Mouse (Mus musculus) MEL (cell line): ENCODE results near the gene Clrn1. TPM values are rescaled to one million over a fixed set of nuclear protein-coding genes. Genes with fewer than 3 reads are reported as not detected.

Source experiments
- DNase-seq: peaks from one replicate; pipeline ENCODE4 v3.0.0; 2011; ENCODE audit warnings: low read depth, low spot score
- H3K27ac ChIP-seq: 2 replicates; pipeline ENCODE4 v1.5.1; 2012; ENCODE audit warnings: low read depth, mild to moderate bottlenecking, control low read depth, low read length, moderate library complexity; ENCODE audit not compliant: control insufficient read depth
- H3K27me3 ChIP-seq, 2 experiments: fragments of 150-350 bp in 1 of 2; sonication (generic) in 1 of 2; 2 replicates each; pipeline ENCODE4 v1.6.1; 2012; ENCODE audit warnings: low read length in 2 of 2, mild to moderate bottlenecking in 2 of 2, improper control_type of control experiment in 1 of 2, moderate library complexity in 1 of 2; ENCODE audit not compliant: insufficient read depth in 2 of 2, control insufficient read depth in 1 of 2
- H3K36me3 ChIP-seq, 2 experiments: 2 replicates each; pipeline ENCODE4 v1.6.1; 2012 to 2014; ENCODE audit warnings: low read length in 2 of 2, improper control_type of control experiment in 1 of 2, inconsistent platforms in 1 of 2, mild to moderate bottlenecking in 1 of 2; ENCODE audit not compliant: insufficient read depth in 2 of 2, control insufficient read depth in 1 of 2
- H3K4me1 ChIP-seq, 2 experiments: fragments of 150-350 bp in 1 of 2; sonication (generic) in 1 of 2; 2 replicates each; pipeline ENCODE4 v1.6.1; 2012; ENCODE audit warnings: low read length in 2 of 2, improper control_type of control experiment in 1 of 2, mild to moderate bottlenecking in 1 of 2; ENCODE audit not compliant: insufficient read depth in 2 of 2, control insufficient read depth in 1 of 2
- H3K4me3 ChIP-seq, 2 experiments: fragments of 150-350 bp in 1 of 2; sonication (generic) in 1 of 2; 2 replicates each; pipeline ENCODE4 v1.5.1; 2012; ENCODE audit warnings: low read depth in 2 of 2, low read length in 2 of 2, mild to moderate bottlenecking in 2 of 2, moderate library complexity in 2 of 2, control low read depth in 1 of 2, improper control_type of control experiment in 1 of 2; ENCODE audit not compliant: control insufficient read depth in 1 of 2, insufficient read depth in 1 of 2
- H3K79me2 ChIP-seq: 2 replicates; pipeline ENCODE4 v1.6.1; 2012; ENCODE audit warnings: mild to moderate bottlenecking, low read length, moderate library complexity; ENCODE audit not compliant: control insufficient read depth, poor library complexity, insufficient read depth
- H3K9ac ChIP-seq: 2 replicates; pipeline ENCODE4 v1.6.1; 2012; ENCODE audit warnings: low read depth, mild to moderate bottlenecking, control low read depth, low read length, moderate library complexity; ENCODE audit not compliant: control insufficient read depth, poor library complexity, severe bottlenecking
- H3K9me3 ChIP-seq: fragments of 150-350 bp; sonication (generic); replicated peaks from 2 replicates; pipeline ENCODE4 v1.6.1; 2012; ENCODE audit warnings: mild to moderate bottlenecking, low read length, improper control_type of control experiment, moderate library complexity; ENCODE audit not compliant: insufficient read depth
- BHLHE40 ChIP-seq: IDR thresholded peaks from 2 replicates; pipeline ENCODE4 v1.6.1; 2012; ENCODE audit warnings: low read depth, mild to moderate bottlenecking, inconsistent platforms, low read length, improper control_type of control experiment, borderline replicate concordance
- CHD2 ChIP-seq: IDR thresholded peaks from 2 replicates; pipeline ENCODE4 v1.6.1; 2011; ENCODE audit warnings: low read length, improper control_type of control experiment
- ELF1 ChIP-seq: IDR thresholded peaks from 2 replicates; pipeline ENCODE4 v1.6.1; 2014; ENCODE audit warnings: low read depth, mild to moderate bottlenecking, inconsistent platforms, low read length, improper control_type of control experiment, moderate library complexity
- JUND ChIP-seq: IDR thresholded peaks from 2 replicates; pipeline ENCODE4 v1.6.1; 2011; ENCODE audit warnings: low read depth, mild to moderate bottlenecking, improper control_type of control experiment, low read length
- MAX ChIP-seq: IDR thresholded peaks from 2 replicates; pipeline ENCODE4 v1.6.1; 2011; ENCODE audit warnings: low read length, improper control_type of control experiment
- MXI1 ChIP-seq: IDR thresholded peaks from 2 replicates; pipeline ENCODE4 v1.6.1; 2011; ENCODE audit warnings: mild to moderate bottlenecking, low read depth, low read length, improper control_type of control experiment
- POLR2AphosphoS5 ChIP-seq: IDR thresholded peaks from 2 replicates; pipeline ENCODE4 v1.6.1; 2012; ENCODE audit warnings: low read depth, borderline replicate concordance, mild to moderate bottlenecking, inconsistent platforms, low read length, moderate library complexity, mixed read lengths
- TAL1 ChIP-seq: IDR thresholded peaks from 2 replicates; pipeline ENCODE4 v1.6.1; 2012; ENCODE audit warnings: mild to moderate bottlenecking, inconsistent platforms, low read length, moderate library complexity, mixed read lengths
- USF2 ChIP-seq, 2 experiments: IDR thresholded peaks; 2 replicates each; pipeline ENCODE4 v1.6.1; 2011 to 2012; ENCODE audit warnings: improper control_type of control experiment in 2 of 2, low read length in 2 of 2, borderline replicate concordance in 1 of 2, inconsistent platforms in 1 of 2, low read depth in 1 of 2, mild to moderate bottlenecking in 1 of 2; ENCODE audit not compliant: insufficient read depth in 1 of 2
- polyA plus RNA-seq, 2 experiments: library from polyadenylated mRNA; stranded (reverse) in 1 of 2; unstranded in 1 of 2; fragments of >175 nt in 1 of 2; fragments of >200 nt in 1 of 2; gene quantifications; 2 replicates each; pipeline versions ENCODE4 v1.2.1 to v1.2.4; 2012; ENCODE audit warnings: low replicate concordance in 2 of 2, low read depth in 1 of 2; ENCODE audit not compliant: insufficient read length in 2 of 2, insufficient read depth in 1 of 2, missing spikeins in 1 of 2
- total RNA-seq: library from RNA; depleted of rRNA; stranded (reverse); fragments of 300-350 nt; gene quantifications from 2 replicates; pipeline ENCODE4 v1.2.3, GENCODE M21; 2012

Clrn1 gene
- total and polyA plus RNA-seq, 3 experiments, result not detected

DNA sequence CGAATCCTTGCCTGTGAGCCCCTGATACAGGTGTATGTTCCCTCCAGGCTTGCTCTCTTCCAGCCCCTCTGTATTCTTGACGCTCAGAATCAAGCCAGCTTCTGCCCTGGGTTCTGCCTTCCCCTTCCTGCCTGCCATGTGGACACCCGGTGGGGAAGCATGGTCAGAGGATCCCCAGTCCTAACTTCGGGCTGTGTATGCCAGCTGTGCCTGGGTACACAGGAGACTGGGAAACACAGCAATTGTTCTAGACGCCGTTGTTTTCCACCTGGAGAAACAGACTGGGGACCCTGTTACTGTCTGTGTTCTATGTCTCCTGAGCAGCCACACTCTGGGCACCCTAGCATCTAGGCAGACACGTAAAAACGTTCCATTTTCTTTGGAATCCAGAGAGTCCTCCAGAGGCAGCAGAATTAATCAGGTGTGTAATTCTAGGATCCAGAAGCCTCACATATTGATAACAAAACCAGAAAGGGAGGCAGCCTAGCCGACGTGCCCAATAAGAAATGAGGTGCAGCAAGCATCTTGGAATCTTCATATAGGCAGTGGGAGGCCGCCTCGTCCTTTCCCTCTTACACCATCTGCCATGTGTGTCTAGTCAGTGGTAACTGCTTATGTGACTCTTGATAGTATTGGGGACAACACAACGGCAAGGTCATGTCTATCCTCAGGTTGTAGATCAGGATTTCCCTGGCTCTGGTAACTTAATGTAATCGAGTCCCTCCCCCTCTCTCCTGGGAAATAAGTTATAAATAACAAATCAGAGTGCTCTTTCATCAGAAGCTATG is 56.6 kb downstream of the Clrn1 start:
- Histone ChIP-seq H3K4me1 (no peaks in the 10 kb centered on the region), H3K79me2 (no peaks in the 10 kb centered on the region), H3K9me3 (no peaks in the 10 kb centered on the region), H3K36me3 (no peaks in the 10 kb centered on the region), H3K9ac (no peak overlapping the region), H3K27ac (no peak overlapping the region), H3K27me3 (peaks cover 3 to 10% of the 10 kb centered on the region in 2 experiments), H3K4me3 (no peak overlapping the region)
- no peak for TF ChIP-seq CHD2
- no peak for TF ChIP-seq POLR2AphosphoS5
- TF ChIP-seq MXI1, result no peak
- no peak for TF ChIP-seq ELF1
- no peak for DNase-seq

DNA sequence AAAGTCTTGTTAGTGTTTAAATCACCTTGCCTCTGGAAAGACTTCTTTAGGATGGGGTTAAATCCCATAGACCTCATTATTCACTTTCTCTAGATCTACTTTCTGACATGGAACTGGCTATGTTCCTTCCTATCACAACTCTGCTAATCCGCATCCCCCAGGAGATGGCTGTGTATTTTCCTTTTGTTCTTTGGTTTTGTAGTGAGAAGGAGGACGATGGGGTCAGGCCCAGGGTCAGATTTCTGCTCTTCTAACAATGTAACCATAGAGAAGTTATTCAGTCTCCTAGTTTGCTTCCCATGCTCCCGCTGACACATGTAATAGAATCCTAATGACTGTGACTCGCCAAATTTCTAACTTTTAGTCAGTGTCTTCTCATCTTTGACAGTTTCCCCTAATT is 58.9 kb downstream of the Clrn1 start:
- H3K27me3 ChIP-seq, result peaks cover 3 to 8% of the 10 kb centered on the region in 2 experiments
- no peak for DNase-seq
- H3K9ac ChIP-seq, result no peak overlapping the region
- no peaks in the 10 kb centered on the region for H3K9me3 ChIP-seq
- no peaks in the 10 kb centered on the region for H3K36me3 ChIP-seq
- no peaks in the 10 kb centered on the region for H3K4me1 ChIP-seq
- H3K27ac ChIP-seq, result no peak overlapping the region
- TF ChIP-seq MAX (no peak), USF2 (IDR thresholded peaks at IDR 0.05; ENCODE audit: borderline replicate concordance in 1 of 2, insufficient read depth in 1 of 2, low read depth in 1 of 2, low read length in 2 of 2) (no peak)
- no peaks in the 10 kb centered on the region for H3K79me2 ChIP-seq
- no peak overlapping the region for H3K4me3 ChIP-seq

DNA sequence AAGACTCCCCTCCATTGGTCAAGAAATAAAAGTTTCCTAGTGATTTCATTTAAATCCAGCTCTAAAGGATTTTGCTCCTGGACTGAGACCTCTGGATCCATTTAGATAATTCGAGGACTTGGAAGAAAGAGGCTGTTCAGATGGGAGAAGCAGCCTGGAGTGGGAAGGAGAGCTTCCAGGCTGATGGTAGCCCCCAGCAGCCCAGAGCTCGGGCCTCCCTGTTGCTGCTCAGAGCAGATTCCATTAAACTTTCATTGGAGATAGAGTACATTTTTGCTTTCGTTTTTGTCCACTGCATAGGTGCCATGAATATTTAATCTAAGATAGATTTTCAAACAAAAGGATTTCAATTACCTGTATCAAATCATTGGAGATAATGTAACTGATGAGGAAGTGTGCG is 62.9 kb downstream of the Clrn1 start, which contains the start of gene Mindy4b-ps:
Gene Mindy4b-ps, minus strand, starts transcription at position 101 of the 400 bp plus-strand sequence.
- no peak for TF ChIP-seq BHLHE40
- TF ChIP-seq USF2 (IDR thresholded peaks at IDR 0.05; ENCODE audit: borderline replicate concordance in 1 of 2, insufficient read depth in 1 of 2, low read depth in 1 of 2, low read length in 2 of 2), result no peak
- no peak for TF ChIP-seq TAL1
- no peak for TF ChIP-seq JUND
- Histone ChIP-seq H3K4me3 (no peak within 1 kb of the TSS), H3K79me2 (no peaks in the 10 kb centered on the region), H3K9ac (no peak within 1 kb of the TSS), H3K4me1 (no peaks in the 10 kb centered on the region), H3K27ac (no peak within 1 kb of the TSS), H3K27me3 (peaks cover 3 to 5% of the 10 kb centered on the region in 2 experiments), H3K36me3 (no peaks in the 10 kb centered on the region), H3K9me3 (no peaks in the 10 kb centered on the region)
- DNase-seq, result no peak
